Mouse (Mus musculus) right cerebral cortex, adult 2 months (tissue): Measurements from ENCODE around the gene Gm16451.
"Not testable (repeated sequence)": the region's sequence is repeated elsewhere in the genome, so short reads cannot be mapped to it uniquely, and the experiment has no call there.

Source experiments
- DNase-seq, 2 experiments: peaks; one replicate each; pipeline ENCODE4 v3.0.0; 2021 to 2022; ENCODE audit warnings: low spot score in 2 of 2

Gm16451 gene

DNA sequence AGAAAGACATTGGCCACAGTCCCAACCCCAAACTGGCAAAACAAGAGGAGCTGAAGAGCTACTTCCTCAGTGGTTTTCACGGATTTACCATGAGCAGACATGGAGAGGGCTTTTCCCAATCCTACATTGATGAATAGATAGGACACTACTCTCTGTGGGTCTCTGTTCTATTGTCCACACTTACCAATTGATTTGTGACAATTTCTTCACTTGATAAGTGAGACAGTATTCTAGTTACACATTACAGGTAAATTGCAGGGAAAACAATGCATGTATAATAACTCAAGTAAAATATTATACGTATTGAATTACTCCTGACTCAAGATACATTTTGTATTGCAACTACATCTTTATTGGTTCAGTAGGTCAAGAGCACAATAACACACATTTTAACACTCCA lies at the start of gene Gm16451:
Gm16451 (minus strand) TSS at position 101 of the 400 bp plus-strand sequence.
- not testable (repeated sequence) for DNase-seq

- DNase-seq = not testable (repeated sequence)
Measured at GRCm38 (mm10) chr7:22163935-22164334, 45.9 kb upstream of the Gm16451 start, which contains the start of gene Vmn1r142. Gene Vmn1r142 (minus strand): TSS chr7:22164035.

DNA sequence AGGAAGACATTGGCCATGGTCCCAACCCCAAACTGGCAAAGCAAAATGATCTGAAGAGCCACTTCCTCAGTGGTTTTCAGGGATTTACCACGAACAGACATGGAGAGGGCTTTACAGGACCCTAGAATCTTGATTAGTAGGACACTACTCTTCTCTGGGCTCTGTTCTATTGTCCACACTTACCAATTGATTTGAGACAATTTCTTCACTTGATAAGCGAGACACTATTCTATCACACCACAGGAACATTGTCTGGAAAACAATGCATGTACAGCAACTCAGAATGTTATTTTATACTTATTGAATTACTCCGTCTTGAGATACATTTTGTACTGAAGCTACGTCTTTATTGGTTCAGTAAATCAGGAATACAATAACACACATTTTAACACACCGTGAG lies 16.6 kb upstream of the Gm16451 start, which contains the start of gene Gm10666:
Gm10666 (minus strand) TSS at position 101 of the 400 bp plus-strand sequence.
- DNase-seq = not testable (repeated sequence)

GRCm38 (mm10) chr7:22068757-22069156 lies 49.3 kb downstream of the Gm16451 start, which contains the start of gene Vmn1r139:
Gene Vmn1r139 (plus strand): TSS chr7:22069057.
- DNase-seq = not testable (repeated sequence)
